Comparison of ENCODE assay signal across 11 mouse cellular contexts in the genomic region with DNA sequence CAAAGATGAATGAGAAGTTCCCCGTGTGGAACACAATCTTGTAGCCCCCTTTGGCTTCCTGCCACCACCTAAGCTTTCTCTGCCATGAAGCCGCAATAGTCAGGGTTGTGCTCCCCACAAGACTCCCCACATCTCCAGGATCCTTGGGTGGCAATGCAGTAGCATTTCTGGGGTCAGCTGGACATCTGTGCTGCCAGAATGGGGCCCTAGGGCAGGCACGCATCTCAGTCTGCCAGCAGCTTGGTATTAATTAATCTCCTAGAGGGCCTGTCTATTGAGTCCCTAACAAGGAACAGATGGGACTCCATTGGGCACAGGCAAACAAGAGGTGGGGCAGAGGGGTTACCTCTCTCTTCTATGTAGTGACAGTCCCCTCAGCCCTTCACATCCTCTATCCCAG. TPM values are rescaled to one million over a fixed set of nuclear protein-coding genes. Genes with fewer than 3 reads are reported as not detected.
DNase-seq lines count a peak whose midpoint lies in the region; ATAC-seq and TF ChIP-seq lines count a peak whose summit lies in the region.
"Had no signal": no experiment of that assay in that cellular context is flagged by ENCODE, and none has a peak within 500 bp of the region (broad histone marks: within the 10 kb centered on the region; RNA-seq: fewer than 3 reads in every experiment).

No protein-coding gene starts in this region.

- H3K4me3 ChIP-seq in lung, embryonic 15.5 days = no peak overlapping the region
- no peak overlapping the region for H3K4me3 ChIP-seq in forebrain, embryonic 15.5 days
- H3K4me3 ChIP-seq in intestine, postnatal 0 days (ENCODE audit: low read depth, low read length) = peak overlapping the region; percentile 17
- no peak overlapping the region for H3K4me3 ChIP-seq in neural tube, embryonic 15.5 days (replicated peaks)

- ATAC-seq in lung, embryonic 15.5 days (ENCODE audit: borderline replicate concordance, extremely low read depth, low FRiP score, low TSS enrichment) = no peak
- ATAC-seq in forebrain, embryonic 15.5 days (replicated peaks) = no peak
- no peak for ATAC-seq in intestine, postnatal 0 days
- no peak for ATAC-seq in neural tube, embryonic 15.5 days (ENCODE audit: low FRiP score)
- ATAC-seq: Patski had no signal

- no peak overlapping the region for H3K9ac ChIP-seq in lung, embryonic 15.5 days
- no peak overlapping the region for H3K9ac ChIP-seq in forebrain, embryonic 15.5 days (replicated peaks)
- H3K9ac ChIP-seq in intestine, postnatal 0 days (ENCODE audit: low read depth, low read length) = peak overlapping the region; percentile 43
- H3K9ac ChIP-seq in neural tube, embryonic 15.5 days (replicated peaks) = peak overlapping the region; percentile 22; the same call in 1 of the 2 replicates
- H3K9ac ChIP-seq: liver, embryonic 14.5 days had no signal

- DNase-seq in lung, postnatal 14 days = no peak
- no peak for DNase-seq in frontal cortex, postnatal 36 days (ENCODE audit: low spot score in 2 of 2)
- DNase-seq in frontal cortex, postnatal 14 days (ENCODE audit: low spot score in 2 of 2) = no peak
- no peak for DNase-seq in left cerebral cortex, adult 8-10 months (ENCODE audit: low spot score in 2 of 2)
- DNase-seq: gastrocnemius, adult 2 months had no signal

- peaks cover 4% of the 10 kb centered on the region; the same call in 1 of the 2 replicates for H3K36me3 ChIP-seq in lung, embryonic 15.5 days
- peaks cover 1% of the 10 kb centered on the region; the same call in 1 of the 2 replicates for H3K36me3 ChIP-seq in forebrain, embryonic 15.5 days
- peaks cover 8% of the 10 kb centered on the region for H3K36me3 ChIP-seq in intestine, postnatal 0 days (ENCODE audit: control insufficient read depth, insufficient read depth)
- H3K36me3 ChIP-seq in neural tube, embryonic 15.5 days = 0 out of 2 replicates have a peak, but pooled peaks cover 6% of the 10 kb centered on the region

- TF ChIP-seq CTCF in intestine, postnatal 0 days (IDR thresholded peaks at IDR 0.05; ENCODE audit: low read depth) = no peak

- 43% methylated on average over 3 of the region's 3 CpGs for WGBS in lung, embryonic 15.5 days
- WGBS in forebrain, embryonic 15.5 days = 19% methylated on average over 3 of the region's 3 CpGs
- WGBS in intestine, postnatal 0 days = 27% methylated on average over 3 of the region's 3 CpGs
- whole genome bisulfite sequencing in neural tube, embryonic 15.5 days = 34% methylated on average over 3 of the region's 3 CpGs

- no peaks in the 10 kb centered on the region for H3K27me3 ChIP-seq in lung, embryonic 15.5 days
- peaks cover 9% of the 10 kb centered on the region; the same call in 1 of the 2 replicates for H3K27me3 ChIP-seq in forebrain, embryonic 15.5 days
- H3K27me3 ChIP-seq in intestine, postnatal 0 days (replicated peaks; ENCODE audit: control insufficient read depth, insufficient read depth, low read length) = no peaks in the 10 kb centered on the region
- H3K27me3 ChIP-seq in neural tube, embryonic 15.5 days (replicated peaks) = peaks cover 19% of the 10 kb centered on the region
- H3K27me3 ChIP-seq: Patski had no signal

- peak overlapping the region; percentile 94 for H3K4me2 ChIP-seq in lung, embryonic 15.5 days
- H3K4me2 ChIP-seq in forebrain, embryonic 15.5 days (replicated peaks) = no peak overlapping the region
- H3K4me2 ChIP-seq in intestine, postnatal 0 days (replicated peaks; ENCODE audit: low read depth) = peak overlapping the region; percentile 91
- H3K4me2 ChIP-seq in neural tube, embryonic 15.5 days = peak overlapping the region; percentile 87

- peaks cover 74% of the 10 kb centered on the region for H3K4me1 ChIP-seq in lung, embryonic 15.5 days
- peaks cover 74% of the 10 kb centered on the region for H3K4me1 ChIP-seq in forebrain, embryonic 15.5 days
- H3K4me1 ChIP-seq in intestine, postnatal 0 days (replicated peaks; ENCODE audit: control insufficient read depth, insufficient read depth, low read length) = peaks cover 16% of the 10 kb centered on the region
- H3K4me1 ChIP-seq in neural tube, embryonic 15.5 days = peaks cover 74% of the 10 kb centered on the region

- no peaks in the 10 kb centered on the region for H3K9me3 ChIP-seq in lung, embryonic 15.5 days
- no peaks in the 10 kb centered on the region for H3K9me3 ChIP-seq in forebrain, embryonic 15.5 days
- H3K9me3 ChIP-seq in intestine, postnatal 0 days (ENCODE audit: control insufficient read depth) = no peaks in the 10 kb centered on the region
- H3K9me3 ChIP-seq in neural tube, embryonic 15.5 days (replicated peaks) = no peaks in the 10 kb centered on the region

- peak overlapping the region; percentile 80 for H3K27ac ChIP-seq in lung, embryonic 15.5 days
- H3K27ac ChIP-seq in forebrain, embryonic 15.5 days (replicated peaks) = peak overlapping the region; percentile 82
- H3K27ac ChIP-seq in intestine, postnatal 0 days (ENCODE audit: low read depth, low read length) = peak overlapping the region; percentile 92
- no peak overlapping the region for H3K27ac ChIP-seq in neural tube, embryonic 15.5 days (replicated peaks)
- H3K27ac ChIP-seq: liver, embryonic 14.5 days had no signal

RNA-seq across cellular contexts. Expression of a gene that starts 4.0 kb away (rescaled TPM):
- polyA plus RNA-seq in lung, embryonic 15.5 days (2015; fragmentation: Nextera tagmentation; extraction: Ambion mirVana) = 40.4 and 45.7 TPM in 2 replicates
- polyA plus RNA-seq in forebrain, embryonic 15.5 days (2015; fragmentation: Nextera tagmentation; extraction: Ambion mirVana) = 63.6 and 69.2 TPM in 2 replicates
- polyA plus RNA-seq in intestine, postnatal 0 days (2015; fragmentation: Nextera tagmentation; extraction: Ambion mirVana) = 51.0 and 52.1 TPM in 2 replicates
- polyA plus RNA-seq in neural tube, embryonic 15.5 days (2015; fragmentation: Nextera tagmentation; extraction: Ambion mirVana) = 100 and 116 TPM in 2 replicates
- total RNA-seq in left cerebral cortex, adult 8-10 months (2022) = 10 to 100 TPM; 15.1 to 18.3 (median 17.3) TPM

RNA-seq across cellular contexts. Expression of a gene that starts 14.9 kb away (rescaled TPM):
- polyA plus RNA-seq in lung, embryonic 15.5 days (2015; fragmentation: Nextera tagmentation; extraction: Ambion mirVana) = 161 and 164 TPM in 2 replicates
- polyA plus RNA-seq in forebrain, embryonic 15.5 days (2015; fragmentation: Nextera tagmentation; extraction: Ambion mirVana) = 150 and 153 TPM in 2 replicates
- 70.4 and 75.1 TPM in 2 replicates for polyA plus RNA-seq in intestine, postnatal 0 days (2015; fragmentation: Nextera tagmentation; extraction: Ambion mirVana)
- 117 and 122 TPM in 2 replicates for polyA plus RNA-seq in neural tube, embryonic 15.5 days (2015; fragmentation: Nextera tagmentation; extraction: Ambion mirVana)
- 10 to 100 TPM; 64.6 to 75.4 (median 67.0) TPM for total RNA-seq in left cerebral cortex, adult 8-10 months (2022)

RNA-seq across cellular contexts. Expression of a gene that starts 34.0 kb away (rescaled TPM):
- polyA plus RNA-seq in lung, embryonic 15.5 days (2015; fragmentation: Nextera tagmentation; extraction: Ambion mirVana) = 104 and 105 TPM in 2 replicates
- 144 and 145 TPM in 2 replicates for polyA plus RNA-seq in forebrain, embryonic 15.5 days (2015; fragmentation: Nextera tagmentation; extraction: Ambion mirVana)
- polyA plus RNA-seq in intestine, postnatal 0 days (2015; fragmentation: Nextera tagmentation; extraction: Ambion mirVana) = 88.1 and 95.1 TPM in 2 replicates
- 177 and 195 TPM in 2 replicates for polyA plus RNA-seq in neural tube, embryonic 15.5 days (2015; fragmentation: Nextera tagmentation; extraction: Ambion mirVana)
- total RNA-seq in left cerebral cortex, adult 8-10 months (2022) = 10 to 100 TPM; 70.8 to 75.9 (median 72.0) TPM

RNA-seq across cellular contexts. Expression of a gene that starts 34.0 kb away (rescaled TPM):
- polyA plus RNA-seq in lung, embryonic 15.5 days (2015; fragmentation: Nextera tagmentation; extraction: Ambion mirVana) = 63.0 and 68.0 TPM in 2 replicates
- 57.2 and 59.6 TPM in 2 replicates for polyA plus RNA-seq in forebrain, embryonic 15.5 days (2015; fragmentation: Nextera tagmentation; extraction: Ambion mirVana)
- 79.4 and 80.7 TPM in 2 replicates for polyA plus RNA-seq in intestine, postnatal 0 days (2015; fragmentation: Nextera tagmentation; extraction: Ambion mirVana)
- 61.4 and 66.6 TPM in 2 replicates for polyA plus RNA-seq in neural tube, embryonic 15.5 days (2015; fragmentation: Nextera tagmentation; extraction: Ambion mirVana)
- 100 to 1,000 TPM in 1 of 4 experiments, 10 to 100 TPM in 3; 75.6 to 104 (median 90.6) TPM for total RNA-seq in left cerebral cortex, adult 8-10 months (2022)

RNA-seq across cellular contexts. Expression of a gene that starts 45.7 kb away (rescaled TPM):
- polyA plus RNA-seq in lung, embryonic 15.5 days (2015; fragmentation: Nextera tagmentation; extraction: Ambion mirVana) = 28.7 and 29.3 TPM in 2 replicates
- polyA plus RNA-seq in forebrain, embryonic 15.5 days (2015; fragmentation: Nextera tagmentation; extraction: Ambion mirVana) = 5.4 and 5.6 TPM in 2 replicates
- 7.2 and 7.7 TPM in 2 replicates for polyA plus RNA-seq in intestine, postnatal 0 days (2015; fragmentation: Nextera tagmentation; extraction: Ambion mirVana)
- polyA plus RNA-seq in neural tube, embryonic 15.5 days (2015; fragmentation: Nextera tagmentation; extraction: Ambion mirVana) = 6.2 and 13.2 TPM in 2 replicates
- total RNA-seq in left cerebral cortex, adult 8-10 months (2022) = 1 to 10 TPM; 1.2 to 2.2 (median 1.8) TPM

Comparison
In these comparisons a context has a peak if more than half of its experiments do, and no peak if none do; other contexts are left out.
1. H3K9ac ChIP-seq: peak in intestine, postnatal 0 days (single experiment) and neural tube, embryonic 15.5 days (single experiment); none in lung, embryonic 15.5 days (single experiment) and forebrain, embryonic 15.5 days (single experiment).